Mouse (Mus musculus) frontal cortex, postnatal 10 days (tissue): ENCODE measurements around the gene Scn3b.

Experiments
- DNase-seq, 2 experiments: peaks; one replicate each; pipeline ENCODE4 v3.0.0; 2022; ENCODE audit warnings: low spot score in 2 of 2, mixed read lengths in 1 of 2

The Scn3b gene

DNA sequence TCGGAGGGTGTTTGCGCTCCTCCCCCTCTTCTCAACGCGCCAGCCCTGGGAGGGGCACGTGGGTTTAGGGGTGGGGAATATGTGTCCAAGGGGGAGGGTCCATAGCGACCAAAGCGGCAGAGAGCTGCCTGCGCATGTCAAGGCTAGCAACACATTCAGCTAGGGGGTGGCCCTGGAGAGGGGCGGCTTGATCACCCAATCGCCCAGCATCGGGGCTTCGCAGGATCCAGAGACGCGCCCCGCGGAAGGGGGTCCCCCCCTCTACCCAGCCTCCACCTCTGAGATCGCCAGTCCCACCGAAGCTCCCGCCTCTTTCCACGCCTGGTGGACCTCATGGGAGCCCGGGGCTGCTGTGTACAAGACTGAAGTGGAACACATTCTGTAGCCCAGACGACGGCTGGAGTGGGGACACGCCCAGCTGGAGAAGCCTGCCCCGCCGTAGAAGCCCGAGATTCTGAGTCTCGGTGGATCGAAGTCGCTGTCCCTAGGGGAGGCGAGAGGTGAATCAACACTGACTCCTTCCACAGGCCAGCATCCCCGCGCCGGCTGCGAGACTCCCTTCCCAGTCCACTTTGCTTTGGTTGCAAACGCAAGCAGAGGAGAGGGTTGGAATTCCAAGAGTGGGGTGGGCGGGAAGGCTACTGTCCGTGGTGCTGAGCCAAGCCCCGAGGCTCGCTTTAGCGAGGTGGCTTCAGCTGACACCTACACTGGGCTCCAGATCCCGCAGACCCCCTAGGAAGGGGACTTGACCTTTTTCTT, at the start of gene Scn3b:
TSS of gene Scn3b (plus strand) at position 115 of the 759 bp plus-strand sequence.
- DNase-seq: peak; percentile 87 to 88

DNA sequence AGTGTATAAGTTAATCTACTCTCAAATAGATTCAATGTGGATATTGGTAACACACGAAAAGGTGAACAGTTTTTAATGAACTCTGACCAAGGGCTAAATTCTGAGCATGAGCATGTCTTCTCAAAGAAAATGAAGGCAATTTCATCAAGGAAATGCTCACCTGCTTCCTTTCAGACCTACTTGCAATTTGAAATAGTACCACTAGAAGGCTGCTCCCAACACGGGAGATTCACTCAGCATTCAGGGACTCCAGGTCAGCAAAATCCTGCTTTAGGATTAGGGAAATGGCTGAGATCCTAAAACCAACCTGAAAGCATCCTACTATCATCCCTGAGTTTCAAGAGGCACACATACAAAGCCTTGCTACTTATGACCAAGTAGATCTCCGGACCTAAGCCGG, 44.7 kb upstream of the Scn3b start:
- no peak for DNase-seq

DNA sequence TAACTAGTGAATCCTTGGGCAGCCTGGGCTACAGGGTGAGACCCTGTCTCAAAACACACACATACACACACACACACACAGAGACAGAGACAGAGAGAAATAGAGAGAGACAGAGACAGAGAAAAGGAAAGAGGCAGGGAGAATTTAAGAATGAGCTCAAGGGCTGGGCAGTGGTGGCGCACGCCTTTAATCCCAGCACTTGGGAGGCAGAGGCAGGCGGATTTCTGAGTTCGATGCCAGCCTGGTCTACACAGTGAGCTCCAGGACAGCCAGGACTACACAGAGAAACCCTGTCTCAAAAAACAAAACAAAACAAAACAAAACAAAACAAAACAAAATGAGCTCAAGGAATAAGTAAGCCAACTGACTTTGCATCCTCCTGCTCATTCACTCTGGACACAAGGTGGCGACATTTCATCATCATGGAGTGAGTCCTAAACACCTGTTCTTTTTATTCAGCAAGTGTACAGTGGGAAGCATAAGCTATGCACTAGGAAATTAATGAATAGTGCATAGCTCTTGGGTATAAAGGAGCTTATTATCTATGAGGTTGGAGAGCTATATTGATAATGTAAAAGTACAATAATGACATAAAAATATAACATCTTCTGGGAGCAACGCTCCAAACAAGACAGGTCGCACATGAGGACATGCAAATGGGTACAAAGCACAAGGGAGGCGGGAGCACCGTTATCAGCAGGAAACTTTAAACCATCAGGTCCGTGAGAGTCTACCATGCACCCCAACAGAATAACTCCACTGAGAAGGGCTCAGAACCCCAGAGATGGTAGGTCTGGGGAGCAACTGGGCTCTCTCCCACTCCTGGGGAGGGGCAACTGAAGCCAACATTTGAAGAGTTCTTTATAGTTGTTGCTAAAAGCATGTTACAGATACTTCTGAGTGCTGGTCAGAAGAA, 40.9 kb upstream of the Scn3b start:
- DNase-seq: no peak

DNA sequence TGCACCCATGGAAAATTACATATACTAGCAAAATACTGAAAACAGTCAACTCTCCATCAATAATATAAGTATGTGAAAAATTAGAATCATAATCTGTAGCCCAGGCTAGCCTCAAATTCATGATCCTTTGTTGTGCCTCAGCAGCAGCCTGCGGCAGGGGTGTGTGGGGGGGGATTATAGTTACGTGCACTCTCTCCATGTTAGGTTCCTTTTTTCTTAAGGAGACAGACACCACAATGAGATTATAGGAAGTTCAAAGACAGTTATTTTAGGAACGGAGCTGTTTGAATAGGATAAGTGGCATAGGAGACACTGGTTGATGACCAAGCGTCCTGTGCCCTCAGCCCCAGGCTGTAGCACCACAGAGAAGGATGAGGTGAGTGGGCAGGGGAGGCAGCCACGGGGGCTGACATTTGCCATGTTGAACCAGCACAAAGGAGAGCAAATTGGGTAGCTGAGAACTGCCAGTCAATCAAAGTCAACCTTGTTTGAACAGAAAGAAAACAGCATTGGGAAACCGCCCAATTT, 40.1 kb upstream of the Scn3b start:
- DNase-seq: no peak

DNA sequence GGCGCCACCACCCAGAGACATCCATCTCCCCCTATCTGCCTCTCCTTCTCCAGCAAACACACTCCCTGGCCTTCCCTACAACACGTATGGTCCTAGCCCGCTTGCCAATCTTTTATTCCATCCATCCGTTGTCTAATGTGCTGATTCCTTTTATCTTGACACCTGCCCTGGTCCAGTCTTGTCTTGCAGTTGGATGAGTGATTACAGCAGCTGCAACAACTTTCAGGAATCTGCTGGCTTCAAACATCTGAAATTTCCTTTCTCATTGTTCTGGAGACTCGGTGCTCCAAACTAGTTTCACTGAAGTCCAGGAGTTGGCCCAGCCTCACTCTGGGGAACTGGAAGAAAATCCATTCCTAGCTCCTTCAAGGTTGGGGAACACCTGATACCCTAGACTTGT, 39.5 kb upstream of the Scn3b start:
- no peak for DNase-seq

DNA sequence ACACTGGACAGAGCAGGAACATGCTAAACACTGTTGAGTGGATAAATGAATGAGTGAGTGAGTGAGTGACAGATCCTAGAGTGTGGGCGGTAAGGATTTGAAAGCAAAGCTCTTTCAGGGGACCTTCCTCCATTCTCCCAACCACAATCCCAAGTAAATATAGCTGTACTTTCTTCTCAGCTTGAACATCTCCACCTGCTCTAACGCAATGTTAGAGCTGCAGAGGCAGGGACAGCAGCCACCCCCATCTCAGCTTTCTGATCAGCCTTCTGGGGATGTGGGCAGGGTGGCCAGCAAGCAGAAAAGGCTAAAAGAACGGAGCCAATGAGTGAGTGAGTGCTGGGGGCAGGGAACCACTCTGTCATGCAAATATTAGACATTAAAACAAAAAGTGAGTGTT, 38.0 kb upstream of the Scn3b start:
- DNase-seq: no peak

DNA sequence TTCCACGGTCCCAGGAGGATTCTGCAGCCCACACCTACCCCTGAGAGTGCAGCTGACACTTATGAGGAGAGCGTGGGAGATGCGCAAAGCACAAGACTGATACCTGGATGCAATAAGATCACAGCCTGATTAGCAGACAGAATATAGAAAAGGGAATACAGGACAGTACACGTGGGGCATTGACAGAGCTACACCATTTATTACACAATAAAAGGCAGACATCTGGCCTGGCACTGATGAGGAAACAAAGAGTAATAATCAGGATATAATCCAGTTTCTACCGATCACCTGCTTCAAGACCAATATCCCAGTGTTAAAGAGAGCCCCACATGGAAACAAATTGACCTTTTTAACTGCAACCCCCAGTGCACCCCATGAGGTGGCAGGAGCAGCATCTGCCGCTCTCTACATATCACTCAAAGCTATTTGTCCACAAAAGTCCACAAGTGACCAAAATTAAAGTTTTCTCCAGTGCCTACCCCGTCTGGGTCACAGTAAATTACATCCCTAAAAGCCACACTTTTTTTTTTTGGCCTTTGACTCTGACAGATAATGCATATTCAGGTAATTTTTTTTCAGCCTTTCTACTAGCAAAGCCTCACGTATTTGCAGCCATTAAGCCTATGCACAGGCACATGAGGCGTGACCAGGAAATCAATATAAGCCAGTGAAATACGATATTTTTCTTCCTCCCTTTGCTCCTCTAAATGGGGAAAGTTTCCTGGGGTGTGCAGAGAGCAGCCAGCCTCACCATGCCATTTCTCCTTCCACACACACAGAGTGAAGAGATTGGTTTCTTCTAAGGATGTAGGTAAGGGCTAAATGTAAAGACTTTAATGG, 34.6 kb upstream of the Scn3b start:
- DNase-seq: no peak

DNA sequence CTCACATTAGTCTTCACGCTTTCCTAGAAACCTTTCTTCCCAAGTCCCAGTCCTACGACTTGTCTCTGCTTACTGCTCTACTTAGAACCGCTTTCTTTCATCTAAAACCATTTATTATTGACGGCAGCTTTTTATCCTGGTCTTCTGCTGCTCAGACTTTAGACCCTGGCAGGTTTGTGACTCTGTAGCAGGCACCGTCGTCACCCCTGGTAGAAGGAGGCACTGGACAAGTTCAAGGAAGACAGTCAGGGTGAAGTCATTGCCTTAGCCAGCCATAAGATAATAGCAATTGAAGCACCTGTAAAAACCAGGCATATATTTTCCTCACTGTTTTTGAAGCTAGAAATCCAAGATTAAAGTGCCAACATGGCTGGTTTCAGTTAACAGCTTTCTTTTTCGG, 33.8 kb upstream of the Scn3b start:
- no peak for DNase-seq

DNA sequence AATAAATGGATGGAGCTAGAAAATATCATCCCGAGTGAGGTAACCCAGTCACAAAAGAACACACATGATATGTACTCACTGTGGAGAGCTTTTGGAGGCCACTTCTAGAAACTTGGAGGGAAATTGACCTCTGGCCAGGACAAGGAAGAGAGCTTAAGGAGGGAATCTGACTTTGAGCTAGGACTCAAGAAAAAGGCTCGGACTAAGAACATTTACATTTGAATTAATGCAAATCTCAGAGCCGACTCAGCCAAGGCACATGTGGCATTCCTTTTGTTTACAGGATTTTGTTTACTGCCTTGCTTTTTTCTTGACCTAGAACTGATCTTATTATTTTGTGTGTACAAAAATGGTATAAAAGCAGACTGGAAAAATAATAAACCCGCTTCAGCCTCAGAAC, 29.3 kb upstream of the Scn3b start:
- no peak for DNase-seq

DNA sequence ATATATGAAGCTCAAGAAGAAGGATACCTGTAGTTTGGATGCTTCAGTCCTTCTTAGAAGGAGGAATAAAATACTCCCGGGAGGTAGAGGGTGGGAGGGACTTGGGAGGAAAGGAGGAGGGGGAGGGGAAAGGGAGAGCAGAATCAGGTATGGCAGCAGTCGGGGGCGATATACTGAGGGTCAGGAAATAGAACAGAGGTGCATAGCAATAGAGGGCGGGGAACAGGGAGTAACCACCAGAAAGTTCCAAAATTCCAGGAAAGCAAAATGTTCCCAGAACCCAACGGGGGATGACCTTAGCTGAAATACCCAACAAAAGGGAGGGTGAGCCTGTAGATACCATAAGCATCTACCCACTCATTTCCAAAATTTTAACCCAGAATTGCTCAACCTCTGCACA, 28.7 kb upstream of the Scn3b start:
- no peak for DNase-seq

DNA sequence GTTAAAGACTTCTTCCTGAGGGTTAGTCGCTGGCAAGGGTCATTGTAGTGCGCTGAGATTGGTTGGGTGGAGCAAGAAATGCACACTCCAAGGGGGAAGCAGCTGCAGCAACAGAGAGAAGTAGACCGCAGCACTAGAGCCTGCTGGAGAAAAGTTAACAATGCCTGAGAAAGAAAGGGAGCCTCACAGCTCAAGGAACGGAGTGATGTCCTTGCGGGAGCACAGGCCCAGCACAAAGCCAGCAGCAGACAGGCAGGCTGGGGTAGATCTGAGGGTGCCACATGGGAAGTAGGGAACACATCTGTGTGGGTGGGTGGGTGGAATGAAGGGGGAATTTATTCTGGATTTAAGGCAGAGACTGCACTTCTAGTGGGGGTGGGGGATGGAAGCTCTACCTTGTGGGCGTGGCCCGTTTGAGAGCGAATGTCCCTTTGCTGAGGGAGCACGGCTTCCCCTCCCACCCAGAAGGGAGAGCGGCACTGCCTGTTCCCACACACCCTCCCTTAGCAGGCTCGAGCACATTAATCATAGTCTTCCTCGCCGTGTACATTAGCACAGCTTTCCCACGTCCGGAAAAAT, 27.7 kb upstream of the Scn3b start:
- peak; percentile 42 to 50 for DNase-seq

DNA sequence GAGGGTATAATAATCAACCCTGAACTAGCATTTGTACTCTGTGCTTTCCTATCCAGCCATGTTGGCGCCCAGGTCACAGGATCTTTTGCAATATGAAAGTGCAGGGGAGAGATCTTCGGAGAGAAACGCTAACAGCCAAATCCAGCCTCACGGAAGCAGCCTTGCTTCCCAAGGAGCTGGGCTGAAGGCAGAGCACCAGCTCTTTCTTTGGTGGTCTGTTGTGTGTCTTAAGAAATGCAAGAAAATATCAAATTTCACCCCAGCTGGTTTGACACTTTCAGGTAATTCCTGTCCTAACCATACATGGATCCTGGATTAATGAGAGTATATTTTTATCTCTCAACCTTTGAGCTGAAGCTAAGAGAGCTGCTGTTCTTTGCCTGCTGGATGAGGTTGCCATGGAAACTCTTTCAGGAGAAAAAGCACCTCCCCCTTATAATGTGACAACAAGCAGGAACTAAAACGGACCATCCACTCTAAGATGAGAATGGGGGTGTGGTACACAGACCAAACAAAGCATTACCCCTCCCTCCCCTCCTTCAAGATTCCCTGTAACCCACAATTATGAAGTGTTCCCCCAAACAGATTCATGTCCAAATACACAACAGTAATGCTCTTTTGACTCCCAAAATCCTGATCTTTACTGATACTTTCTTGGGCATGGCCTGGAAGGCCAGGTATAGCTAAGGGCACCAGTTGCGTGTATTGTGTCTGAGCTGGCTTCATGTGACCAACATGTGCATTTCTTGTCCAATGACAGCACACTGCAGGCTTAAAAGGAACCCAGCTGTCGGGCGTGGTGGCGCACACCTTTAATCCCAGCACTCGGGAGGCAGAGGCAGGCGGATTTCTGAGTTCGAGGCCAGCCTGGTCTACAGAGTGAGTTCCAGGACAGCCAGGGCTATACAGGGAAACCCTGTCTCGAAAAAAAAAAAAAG, 26.8 kb upstream of the Scn3b start:
- peak; percentile 38 to 39 for DNase-seq

DNA sequence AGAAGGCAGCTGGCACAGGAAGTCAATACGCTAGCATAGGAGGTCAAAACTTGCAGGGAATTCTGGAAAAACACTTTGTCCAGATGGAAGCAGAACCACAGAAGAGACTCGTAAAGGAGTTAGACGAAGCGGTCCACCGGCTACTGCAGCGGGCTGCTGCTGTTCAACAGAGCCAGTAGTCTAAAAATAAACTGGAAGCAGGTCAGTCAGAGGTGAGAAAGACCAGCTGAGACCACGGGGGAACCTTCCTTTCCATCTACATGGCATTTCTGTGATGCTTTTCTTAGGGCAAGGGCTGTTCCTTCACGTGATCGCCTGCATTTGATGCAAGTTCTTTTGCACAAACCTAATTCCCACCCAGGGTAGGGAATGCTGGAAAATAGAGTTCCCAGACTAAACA, 23.6 kb upstream of the Scn3b start:
- no peak for DNase-seq

DNA sequence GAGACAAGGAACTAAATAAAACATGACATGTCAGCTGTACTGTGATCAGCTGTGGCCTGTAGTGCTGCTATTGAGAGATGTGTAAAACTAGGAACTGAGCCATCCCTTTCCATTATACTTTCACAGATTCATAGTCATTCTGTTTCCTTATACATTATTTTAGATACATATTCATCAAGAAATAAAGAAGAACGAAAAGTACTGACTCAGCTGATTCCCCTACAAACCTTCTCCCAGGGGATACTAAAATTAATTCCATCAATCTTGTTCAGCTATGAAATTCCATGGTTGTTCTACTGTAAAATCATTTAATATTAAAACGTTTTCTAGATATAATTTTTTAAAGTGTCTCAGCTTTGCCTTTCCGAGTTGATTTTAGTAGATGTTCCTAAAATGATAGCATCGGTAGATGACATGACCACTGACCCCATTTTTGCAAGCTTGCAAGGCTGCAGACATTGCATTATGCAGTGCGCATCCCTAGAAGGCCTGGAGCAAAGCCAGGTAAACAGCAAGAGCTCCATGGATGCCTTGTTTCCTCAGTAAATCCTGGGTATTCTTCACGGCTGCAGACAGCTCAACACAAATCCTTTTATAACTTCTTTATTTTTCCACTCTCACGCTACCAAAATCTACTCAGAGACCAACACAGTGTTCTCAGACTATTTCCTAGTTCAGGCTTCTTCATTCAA, 22.9 kb upstream of the Scn3b start:
- no peak for DNase-seq

DNA sequence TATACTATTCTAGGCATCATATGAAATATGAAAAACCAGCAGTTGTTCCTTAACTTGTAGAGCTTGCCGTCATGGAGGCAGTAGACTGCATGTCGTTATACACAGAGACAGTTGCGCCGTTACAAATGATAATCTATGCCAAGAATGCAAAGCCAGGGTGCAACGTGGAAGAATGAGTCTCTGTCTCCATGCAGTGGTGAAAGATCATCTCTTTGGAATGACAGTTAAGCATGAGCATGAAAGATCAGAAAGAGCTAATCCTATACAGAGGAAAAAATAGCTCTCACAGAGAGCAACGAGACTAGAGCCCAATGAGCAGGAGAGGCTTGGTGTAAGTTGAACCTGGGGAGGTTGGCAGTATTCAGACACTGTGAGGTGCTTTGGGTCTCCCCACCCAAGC, 22.3 kb upstream of the Scn3b start:
- DNase-seq: no peak

DNA sequence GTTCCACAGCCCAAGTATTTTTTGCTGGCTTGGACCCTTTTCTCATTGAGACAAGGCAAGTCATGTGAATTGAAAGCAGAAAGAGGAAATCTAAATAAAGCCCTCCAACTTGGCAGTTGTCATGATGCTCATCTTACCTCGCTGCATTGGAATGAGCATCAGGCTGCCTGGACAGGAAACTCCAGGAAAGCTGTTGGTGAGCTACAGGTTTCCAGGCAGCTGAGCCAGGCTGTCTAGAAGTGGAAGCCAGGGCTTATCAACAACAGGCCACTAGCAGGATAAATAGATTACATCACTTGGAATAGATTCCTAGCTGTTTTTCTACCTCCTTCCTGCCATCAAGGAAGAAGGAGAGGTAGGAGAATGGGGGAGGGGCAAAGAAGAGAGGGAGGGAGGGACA, 19.9 kb upstream of the Scn3b start:
- no peak for DNase-seq

DNA sequence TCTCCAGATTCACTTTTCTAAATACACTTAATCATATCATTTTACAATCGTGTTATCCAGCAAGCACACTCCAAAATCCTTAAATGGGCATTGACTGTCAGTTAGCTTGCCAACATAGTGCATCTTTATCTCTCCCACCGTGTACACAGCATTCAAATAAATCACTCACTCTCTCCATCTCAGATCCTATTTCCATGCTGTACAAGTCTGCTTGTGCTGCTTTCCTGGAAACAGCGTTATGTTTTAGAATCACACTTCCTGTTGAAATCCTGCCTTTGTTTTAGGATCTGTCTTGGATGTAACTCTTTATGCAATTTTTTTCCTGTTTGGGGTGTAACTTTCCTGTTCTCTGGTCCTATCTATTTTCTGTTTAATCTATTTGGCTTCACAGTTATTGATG, 16.6 kb upstream of the Scn3b start:
- no peak for DNase-seq

DNA sequence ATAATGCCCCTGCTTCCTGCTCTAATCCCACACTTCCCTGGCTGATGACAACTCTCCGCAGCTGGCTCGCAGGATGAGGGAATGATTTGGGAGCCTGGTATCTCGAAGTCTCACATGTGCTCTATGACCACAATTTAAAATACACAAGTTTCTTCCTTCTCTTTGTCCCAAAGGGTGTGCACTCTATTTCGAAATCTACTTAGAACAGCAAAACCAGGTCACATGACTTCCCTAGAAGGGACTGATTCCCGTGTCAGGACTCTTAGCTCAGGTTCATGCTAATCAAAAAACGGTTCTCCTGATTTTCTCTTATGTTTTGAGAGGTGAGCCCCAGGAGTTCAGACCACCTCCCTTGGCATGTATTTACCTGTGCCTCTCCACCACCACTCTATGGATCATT, 5.1 kb upstream of the Scn3b start:
- DNase-seq: no peak

DNA sequence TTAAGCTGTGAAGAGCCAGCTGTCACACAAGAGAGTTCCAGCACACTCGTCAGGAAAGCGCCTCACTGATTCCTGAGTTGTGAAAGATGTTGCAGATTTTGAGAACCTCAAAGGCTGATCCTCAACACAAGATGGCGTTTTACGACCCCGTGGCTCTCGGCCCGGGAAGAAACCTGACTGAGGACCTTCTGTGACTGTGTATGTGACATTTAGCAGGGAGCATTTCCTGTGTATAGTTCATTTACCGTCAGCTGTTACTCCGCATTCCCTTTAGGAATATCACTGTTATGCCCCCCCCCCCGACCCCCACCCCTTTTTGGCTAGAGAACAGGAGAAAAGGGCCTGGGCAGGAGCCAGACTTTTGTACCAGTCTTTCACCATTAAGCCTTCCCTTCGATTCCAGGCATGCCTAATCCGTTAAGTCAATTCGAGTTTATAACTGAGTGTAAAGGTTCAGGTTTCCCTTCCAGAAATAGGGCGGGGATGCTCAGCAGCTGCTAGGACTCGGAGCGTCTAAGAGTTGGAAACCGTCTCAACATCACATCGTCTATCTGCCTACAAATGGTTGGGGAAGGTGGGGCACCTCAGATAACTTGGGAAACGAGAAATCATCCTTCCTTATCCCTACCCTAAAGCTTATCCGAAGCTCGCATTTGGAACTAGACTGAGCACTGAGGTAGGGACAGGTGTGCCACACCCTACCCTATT, 823 bp upstream of the Scn3b start:
- no peak for DNase-seq
